Mouse (Mus musculus) hindbrain, embryonic 12.5 days (tissue): ENCODE results near the gene Hgd. TPM values are rescaled to one million over a fixed set of nuclear protein-coding genes. Genes with fewer than 3 reads are reported as not detected.

Source experiments
- ATAC-seq: fragments of 200-750 bp; cut with Nextera tagmentation; 2 replicates; pipeline ENCODE4 v1.8.0; 2017; ENCODE audit warnings: moderate TSS enrichment; ENCODE audit not compliant: low FRiP score
- H3K27ac ChIP-seq: fragments of 300-500 bp; sonication (generic); 2 replicates; pipeline ENCODE4 v1.5.1; 2016; ENCODE audit warnings: mild to moderate bottlenecking
- H3K27me3 ChIP-seq: fragments of 300-500 bp; sonication (generic); 2 replicates; pipeline ENCODE4 v1.6.1; 2016; ENCODE audit warnings: mild to moderate bottlenecking
- H3K36me3 ChIP-seq: fragments of 300-500 bp; sonication (generic); 2 replicates; pipeline ENCODE4 v1.6.1; 2016; ENCODE audit warnings: mild to moderate bottlenecking
- H3K4me1 ChIP-seq: fragments of 300-500 bp; sonication (generic); 2 replicates; pipeline ENCODE4 v1.6.1; 2016
- H3K4me2 ChIP-seq: fragments of 300-500 bp; sonication (generic); replicated peaks from 2 replicates; pipeline ENCODE4 v1.6.1; 2016; ENCODE audit warnings: mild to moderate bottlenecking
- H3K4me3 ChIP-seq: fragments of 300-500 bp; sonication (generic); 2 replicates; pipeline ENCODE4 v1.5.1; 2016; ENCODE audit warnings: mild to moderate bottlenecking
- H3K9ac ChIP-seq: fragments of 300-500 bp; sonication (generic); 2 replicates; pipeline ENCODE4 v1.6.1; 2016; ENCODE audit warnings: mild to moderate bottlenecking, moderate library complexity
- H3K9me3 ChIP-seq: fragments of 300-500 bp; sonication (generic); replicated peaks from 2 replicates; pipeline ENCODE4 v1.6.1; 2016; ENCODE audit warnings: mild to moderate bottlenecking
- WGBS: fragments of 180-500 bp; shearing (Covaris S2); methylation state at CpG from one replicate; pipeline ENCODE4 v1.1.7; 2016; 5-methylcytosine and 5-hydroxymethylcytosine counted together
- polyA plus RNA-seq: library from polyadenylated mRNA; unstranded; fragments of >200 nt; fragmentation: Nextera tagmentation; extraction: Ambion mirVana; gene quantifications from 2 replicates; pipeline ENCODE4 v1.2.1, GENCODE M21; 2016

The Hgd gene
- polyA plus RNA-seq = 0.25 TPM in 1 of 2 replicates, not detected in the other

- 67% methylated on average over 4 of the region's 4 CpGs for WGBS
- H3K27me3 ChIP-seq = no peaks in the 10 kb centered on the region
- ATAC-seq = no peak
- no peak within 1 kb of the TSS for H3K27ac ChIP-seq
- peaks cover 22% of the 10 kb centered on the region for H3K4me1 ChIP-seq
- H3K9ac ChIP-seq = no peak within 1 kb of the TSS
- H3K9me3 ChIP-seq = no peaks in the 10 kb centered on the region
- H3K36me3 ChIP-seq = no peaks in the 10 kb centered on the region
- H3K4me3 ChIP-seq = no peak within 1 kb of the TSS
- H3K4me2 ChIP-seq = no peak within 1 kb of the TSS
These were observed at the start of gene Hgd for GRCm38 (mm10) chr16:37579994-37580393. Gene Hgd, plus strand, starts transcription at chr16:37580153.

DNA sequence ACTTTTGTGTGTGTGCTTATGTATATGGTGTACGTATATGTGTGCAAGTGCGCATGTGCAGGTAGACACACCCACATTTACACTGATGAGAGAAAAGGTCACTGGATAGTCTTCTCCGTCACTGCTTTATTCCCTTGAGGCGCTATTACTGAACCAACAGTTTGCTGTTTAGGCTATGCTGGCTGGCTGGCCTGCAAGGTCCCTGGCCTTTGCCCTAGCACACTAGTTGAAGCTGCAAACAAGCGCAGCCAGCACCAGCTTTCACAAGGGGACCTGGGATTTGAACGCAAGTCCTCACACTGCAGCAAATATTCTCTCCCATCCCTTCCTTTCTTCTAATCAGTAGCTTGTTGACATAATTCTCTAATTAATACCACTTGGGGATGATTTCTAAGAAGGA is 49.8 kb upstream of the Hgd start:
- Histone ChIP-seq H3K4me1 (0 out of 2 replicates have a peak, but pooled peaks cover 3% of the 10 kb centered on the region), H3K9me3 (no peaks in the 10 kb centered on the region), H3K27ac (no peak overlapping the region), H3K4me2 (no peak overlapping the region), H3K27me3 (no peaks in the 10 kb centered on the region), H3K36me3 (peaks cover 19% of the 10 kb centered on the region), H3K9ac (no peak overlapping the region), H3K4me3 (no peak overlapping the region)
- no peak for ATAC-seq
- 83% methylated on average over 6 of the region's 6 CpGs for WGBS

DNA sequence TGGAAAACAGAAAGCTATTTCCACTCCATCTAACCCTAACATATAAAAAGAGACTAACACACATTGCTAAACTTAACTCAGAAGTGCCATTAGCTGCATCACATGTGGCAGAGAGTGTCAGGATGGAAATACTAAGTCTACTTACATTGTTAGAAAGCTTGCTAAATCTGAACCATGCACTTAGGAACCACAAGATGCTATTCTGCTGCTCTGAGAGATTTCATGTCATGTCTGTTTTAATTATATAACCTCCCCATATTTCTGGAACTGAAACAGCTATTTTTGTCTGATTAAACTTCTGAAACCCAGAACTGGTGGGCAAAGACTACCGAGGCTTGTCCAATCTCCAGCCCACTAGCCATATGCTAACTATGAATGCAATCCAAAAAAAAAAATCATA is 47.9 kb upstream of the Hgd start:
- Histone ChIP-seq H3K4me1 (0 out of 2 replicates have a peak, but pooled peaks cover 7% of the 10 kb centered on the region), H3K27me3 (no peaks in the 10 kb centered on the region), H3K9me3 (no peaks in the 10 kb centered on the region), H3K4me3 (no peak overlapping the region), H3K36me3 (peaks cover 26% of the 10 kb centered on the region), H3K4me2 (no peak overlapping the region), H3K9ac (no peak overlapping the region), H3K27ac (no peak overlapping the region)
- ATAC-seq = no peak
- 94% methylated on average over 1 of the region's 1 CpGs for WGBS

- Histone ChIP-seq H3K4me1 (peaks cover 17% of the 10 kb centered on the region), H3K9ac (no peak overlapping the region), H3K36me3 (peaks cover 26% of the 10 kb centered on the region), H3K4me2 (no peak overlapping the region), H3K9me3 (no peaks in the 10 kb centered on the region), H3K4me3 (no peak overlapping the region), H3K27me3 (no peaks in the 10 kb centered on the region), H3K27ac (no peak overlapping the region)
- no peak for ATAC-seq
- 90% methylated on average over 8 of the region's 8 CpGs for WGBS
These were observed 46.4 kb upstream of the Hgd start for GRCm38 (mm10) chr16:37533369-37534068.

DNA sequence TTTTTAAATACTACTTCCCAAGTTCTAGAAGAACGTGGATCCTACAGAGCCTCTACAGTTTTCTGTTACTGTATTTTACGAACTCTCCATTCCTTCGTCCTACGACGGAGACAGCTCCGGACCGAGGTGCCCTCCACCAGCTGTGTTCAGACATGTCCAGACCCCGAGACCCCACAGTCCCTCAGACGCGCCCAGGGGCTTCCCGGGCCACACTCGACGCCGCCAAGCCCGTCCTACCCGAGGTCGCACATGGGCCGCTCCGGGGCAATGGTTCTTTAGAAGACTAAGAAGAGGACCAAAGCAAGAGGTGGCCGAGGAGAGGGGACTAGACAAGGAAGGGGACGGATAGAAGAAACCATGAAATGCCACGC is 40.7 kb upstream of the Hgd start:
- WGBS = under 1% methylated on average over 22 of the region's 22 CpGs
- peak; percentile 61 for ATAC-seq
- Histone ChIP-seq H3K27me3 (no peaks in the 10 kb centered on the region), H3K4me1 (peaks cover 29% of the 10 kb centered on the region), H3K9ac (peak overlapping the region; percentile 71), H3K4me3 (peak overlapping the region; percentile 55), H3K36me3 (peaks cover 17% of the 10 kb centered on the region), H3K27ac (peak overlapping the region; percentile 89), H3K4me2 (peak overlapping the region; percentile 55), H3K9me3 (no peaks in the 10 kb centered on the region)

GRCm38 (mm10) chr16:37539611-37540580 is 40.1 kb upstream of the Hgd start, which contains the start of the genes Gtf2e1 and Rabl3:
Gene Gtf2e1, minus strand, starts transcription at chr16:37539789.
Gene Rabl3, plus strand, starts transcription at chr16:37539885.
- H3K4me1 ChIP-seq = peaks cover 26% of the 10 kb centered on the region
- H3K9me3 ChIP-seq = no peaks in the 10 kb centered on the region
- no peaks in the 10 kb centered on the region for H3K27me3 ChIP-seq
- peak within 1 kb of the TSS; percentile 89 for H3K27ac ChIP-seq
- peak within 1 kb of the TSS; percentile 74 for H3K9ac ChIP-seq
- H3K4me2 ChIP-seq = peak within 1 kb of the TSS; percentile 68
- H3K4me3 ChIP-seq = peak within 1 kb of the TSS; percentile 55
- WGBS = 2% methylated on average over 41 of the region's 41 CpGs
- ATAC-seq = peak; percentile 99
- H3K36me3 ChIP-seq = peaks cover 17% of the 10 kb centered on the region

DNA sequence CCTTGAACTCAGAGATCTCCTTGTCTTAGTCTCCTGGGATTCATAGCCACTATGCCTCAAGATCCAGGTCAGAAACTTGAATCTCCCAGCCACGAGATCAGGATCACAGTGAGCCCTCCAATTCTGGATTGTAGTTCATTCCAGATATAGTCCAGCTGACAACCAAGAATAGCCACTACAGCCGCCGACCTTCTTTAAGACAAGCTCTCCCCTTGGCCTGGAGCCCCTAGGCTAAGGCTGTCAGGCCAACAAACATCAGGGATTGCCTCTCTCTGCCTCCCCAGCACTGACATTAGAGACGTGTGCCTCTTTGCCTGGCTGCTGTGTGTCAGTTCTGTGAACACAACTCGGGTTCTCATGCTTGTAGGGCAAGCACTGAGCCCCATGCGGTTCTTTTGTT is 39.2 kb upstream of the Hgd start:
- H3K27me3 ChIP-seq = no peaks in the 10 kb centered on the region
- ATAC-seq = no peak
- H3K27ac ChIP-seq = no peak overlapping the region
- H3K4me1 ChIP-seq = peaks cover 26% of the 10 kb centered on the region
- peaks cover 9% of the 10 kb centered on the region; the same call in 1 of the 2 replicates for H3K36me3 ChIP-seq
- H3K4me3 ChIP-seq = peak overlapping the region; percentile 55; the same call in 1 of the 2 replicates
- no peaks in the 10 kb centered on the region for H3K9me3 ChIP-seq
- H3K9ac ChIP-seq = no peak overlapping the region
- WGBS = 88% methylated on average over 6 of the region's 6 CpGs
- H3K4me2 ChIP-seq = peak overlapping the region; percentile 68

- H3K4me3 ChIP-seq = no peak overlapping the region
- H3K36me3 ChIP-seq = peaks cover 9% of the 10 kb centered on the region; the same call in 1 of the 2 replicates
- ATAC-seq = no peak
- no peak overlapping the region for H3K4me2 ChIP-seq
- no peaks in the 10 kb centered on the region for H3K27me3 ChIP-seq
- no peaks in the 10 kb centered on the region for H3K9me3 ChIP-seq
- no peak overlapping the region for H3K27ac ChIP-seq
- 71% methylated on average over 5 of the region's 5 CpGs for WGBS
- no peak overlapping the region for H3K9ac ChIP-seq
- 0 out of 2 replicates have a peak, but pooled peaks cover 9% of the 10 kb centered on the region for H3K4me1 ChIP-seq
These were observed 33.6 kb upstream of the Hgd start for GRCm38 (mm10) chr16:37546312-37546711.

GRCm38 (mm10) chr16:37550266-37550665 is 29.7 kb upstream of the Hgd start:
- no peak overlapping the region for H3K4me3 ChIP-seq
- 0 out of 2 replicates have a peak, but pooled peaks cover 9% of the 10 kb centered on the region for H3K4me1 ChIP-seq
- no peak overlapping the region; the same call in 1 of the 2 replicates for H3K27ac ChIP-seq
- 42% methylated on average over 3 of the region's 3 CpGs for WGBS
- no peaks in the 10 kb centered on the region for H3K36me3 ChIP-seq
- no peak overlapping the region for H3K4me2 ChIP-seq
- H3K9me3 ChIP-seq = no peaks in the 10 kb centered on the region
- ATAC-seq = no peak; the same call in 1 of the 2 replicates
- no peaks in the 10 kb centered on the region for H3K27me3 ChIP-seq
- no peak overlapping the region for H3K9ac ChIP-seq

- H3K9ac ChIP-seq = no peak overlapping the region
- no peaks in the 10 kb centered on the region for H3K36me3 ChIP-seq
- no peaks in the 10 kb centered on the region for H3K27me3 ChIP-seq
- H3K4me3 ChIP-seq = no peak overlapping the region
- H3K27ac ChIP-seq = no peak overlapping the region
- ATAC-seq = no peak
- H3K4me2 ChIP-seq = no peak overlapping the region
- 84% methylated on average over 2 of the region's 2 CpGs for WGBS
- 0 out of 2 replicates have a peak, but pooled peaks cover 9% of the 10 kb centered on the region for H3K4me1 ChIP-seq
- H3K9me3 ChIP-seq = no peaks in the 10 kb centered on the region
These were observed 29.0 kb upstream of the Hgd start for GRCm38 (mm10) chr16:37550981-37551380.

DNA sequence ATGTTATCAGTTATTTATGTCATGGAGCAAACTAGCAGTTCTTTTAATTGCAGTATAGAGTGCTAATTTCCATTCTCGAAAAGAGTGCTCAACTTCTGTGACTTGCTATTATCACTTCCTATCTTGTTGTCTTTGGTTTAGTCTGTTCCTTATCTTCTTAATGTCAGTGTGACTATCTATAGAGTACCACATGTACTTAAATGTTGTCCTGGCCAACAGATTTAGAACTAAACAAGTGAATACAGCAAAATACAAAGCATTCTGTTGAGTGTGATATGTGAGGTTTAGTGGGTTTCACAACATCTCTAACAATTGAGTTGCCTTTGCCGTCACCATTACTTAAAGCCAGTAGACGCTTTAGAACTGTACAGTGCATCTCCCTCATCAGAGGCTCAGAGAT is 27.1 kb upstream of the Hgd start:
- H3K9ac ChIP-seq = no peak overlapping the region
- WGBS = 95% methylated on average over 3 of the region's 3 CpGs

GRCm38 (mm10) chr16:37562414-37562813 is 17.5 kb upstream of the Hgd start:
- Histone ChIP-seq H3K36me3 (peaks cover 12% of the 10 kb centered on the region), H3K4me3 (no peak overlapping the region), H3K9me3 (no peaks in the 10 kb centered on the region), H3K27ac (no peak overlapping the region), H3K27me3 (no peaks in the 10 kb centered on the region), H3K9ac (no peak overlapping the region), H3K4me1 (no peaks in the 10 kb centered on the region), H3K4me2 (no peak overlapping the region)
- 76% methylated on average over 6 of the region's 6 CpGs for WGBS
- ATAC-seq = no peak

More for the DNA sequence above, 27.1 kb upstream of the Hgd start:
- Histone ChIP-seq H3K9me3 (no peaks in the 10 kb centered on the region), H3K27ac (no peak overlapping the region), H3K36me3 (peaks cover 11% of the 10 kb centered on the region), H3K4me3 (no peak overlapping the region), H3K4me1 (0 out of 2 replicates have a peak, but pooled peaks cover 9% of the 10 kb centered on the region), H3K27me3 (no peaks in the 10 kb centered on the region), H3K4me2 (no peak overlapping the region)
- ATAC-seq = no peak
